Mouse (Mus musculus): ENCODE measurements at regions not wholly inside any gene's neighbourhood (a gene's known extent, or its start where the extent isn't known, plus 50 kb on each side); places are given as distances from the start of the nearest gene placed in this dataset.
A peak's percentile ranks its signal among the peaks of the same experiment; 100 is the strongest.

- ATAC-seq (ENCODE audit: low TSS enrichment) = no peak
Measured at GRCm38 (mm10) chr1:91677062-91677461, 124.2 kb upstream of the Twist2 start.

- no peak for ATAC-seq (ENCODE audit: low TSS enrichment)
Measured at GRCm38 (mm10) chr1:91678789-91679188, 122.5 kb upstream of the Twist2 start.

GRCm38 (mm10) chr1:91685031-91685430, 116.2 kb upstream of the Twist2 start:
- ATAC-seq (ENCODE audit: low TSS enrichment) = no peak

GRCm38 (mm10) chr1:91685789-91686188, 115.5 kb upstream of the Twist2 start:
- ATAC-seq (ENCODE audit: low TSS enrichment) = no peak

GRCm38 (mm10) chr1:91691601-91692000, 109.7 kb upstream of the Twist2 start:
- peak; percentile 85 for ATAC-seq (ENCODE audit: low TSS enrichment)

GRCm38 (mm10) chr1:91692709-91693460, 108.4 kb upstream of the Twist2 start:
- no peak for ATAC-seq (ENCODE audit: low TSS enrichment)

- no peak for ATAC-seq (ENCODE audit: low TSS enrichment)
Measured at GRCm38 (mm10) chr1:91697053-91697452, 104.2 kb upstream of the Twist2 start.

GRCm38 (mm10) chr1:91701475-91701874, 99.8 kb upstream of the Twist2 start:
- no peak for ATAC-seq (ENCODE audit: low TSS enrichment)

- no peak for ATAC-seq (ENCODE audit: low TSS enrichment)
Measured at GRCm38 (mm10) chr1:91702021-91702420, 99.2 kb upstream of the Twist2 start.

- ATAC-seq (ENCODE audit: low TSS enrichment) = no peak
Measured at GRCm38 (mm10) chr1:91702737-91703136, 98.5 kb upstream of the Twist2 start.

- ATAC-seq (ENCODE audit: low TSS enrichment) = peak; percentile 90
Measured at GRCm38 (mm10) chr1:91705451-91705850, 95.8 kb upstream of the Twist2 start.

GRCm38 (mm10) chr1:91708550-91709243, 92.6 kb upstream of the Twist2 start:
- ATAC-seq (ENCODE audit: low TSS enrichment) = no peak

GRCm38 (mm10) chr1:91709244-91709600, 92.0 kb upstream of the Twist2 start:
- no peak for ATAC-seq (ENCODE audit: low TSS enrichment)

- no peak for ATAC-seq (ENCODE audit: low TSS enrichment)
Measured at GRCm38 (mm10) chr1:91713131-91713530, 88.1 kb upstream of the Twist2 start.

GRCm38 (mm10) chr1:91714266-91714665, 87.0 kb upstream of the Twist2 start:
- no peak for ATAC-seq (ENCODE audit: low TSS enrichment)

- no peak for ATAC-seq (ENCODE audit: low TSS enrichment)
Measured at GRCm38 (mm10) chr1:91715341-91715740, 85.9 kb upstream of the Twist2 start.

- no peak for ATAC-seq (ENCODE audit: low TSS enrichment)
Measured at GRCm38 (mm10) chr1:91715791-91716190, 85.5 kb upstream of the Twist2 start.

GRCm38 (mm10) chr1:91716836-91717235, 84.4 kb upstream of the Twist2 start:
- ATAC-seq (ENCODE audit: low TSS enrichment) = no peak

- ATAC-seq (ENCODE audit: low TSS enrichment) = no peak
Measured at GRCm38 (mm10) chr1:91717961-91718360, 83.3 kb upstream of the Twist2 start.

GRCm38 (mm10) chr1:91729246-91729645, 72.0 kb upstream of the Twist2 start:
- ATAC-seq (ENCODE audit: low TSS enrichment) = no peak

GRCm38 (mm10) chr1:91730281-91730680, 71.0 kb upstream of the Twist2 start:
- no peak for ATAC-seq (ENCODE audit: low TSS enrichment)

GRCm38 (mm10) chr1:91731703-91732102, 69.6 kb upstream of the Twist2 start:
- no peak for ATAC-seq (ENCODE audit: low TSS enrichment)

- ATAC-seq (ENCODE audit: low TSS enrichment) = no peak
Measured at GRCm38 (mm10) chr1:91732461-91732861, 68.8 kb upstream of the Twist2 start.

All from frontal cortex, adult (tissue).